Mouse (Mus musculus): ENCODE results near the gene Ttll3. TPM values are rescaled to one million over a fixed set of nuclear protein-coding genes. Genes with fewer than 3 reads are reported as not detected.
A peak's percentile ranks its signal among the peaks of the same experiment; 100 is the strongest.

Gene Ttll3
- polyA plus RNA-seq, 1 experiment from 2014 or later: 7.1 TPM

DNA sequence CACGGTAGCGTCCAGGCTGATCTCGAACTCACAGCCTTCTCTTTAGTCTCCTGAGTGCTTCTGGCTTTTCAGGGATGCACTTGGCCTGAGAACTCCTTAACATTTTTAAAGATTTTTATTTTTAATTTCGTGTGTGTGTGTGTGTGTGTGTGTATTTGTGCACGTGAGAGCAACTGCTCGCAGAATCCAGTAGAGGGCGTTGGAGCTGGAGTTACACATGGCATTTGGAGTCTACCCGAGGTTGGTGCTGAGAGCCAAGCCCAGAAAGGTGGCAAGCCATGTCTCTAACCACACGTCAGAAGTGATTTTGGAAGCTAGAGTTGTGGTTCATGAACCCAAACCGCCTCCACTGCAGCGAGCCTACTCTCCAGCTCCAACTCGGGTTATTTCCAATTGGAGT lies 54.0 kb downstream of the Ttll3 start:
- Histone ChIP-seq H3K9ac (peak overlapping the region; percentile 86), H3K4me3 (peak overlapping the region; percentile 85), H3K27ac (no peak overlapping the region), H3K4me2 (replicated peaks) (peak overlapping the region; percentile 89), H3K9me3 (no peaks in the 10 kb centered on the region), H3K4me1 (peaks cover 6% of the 10 kb centered on the region), H3K27me3 (replicated peaks) (no peaks in the 10 kb centered on the region), H3K36me3 (peaks cover 20% of the 10 kb centered on the region)
- no peak for ATAC-seq (ENCODE audit: low FRiP score, low read depth)
- WGBS: 49% methylated on average over 12 of the region's 12 CpGs

DNA sequence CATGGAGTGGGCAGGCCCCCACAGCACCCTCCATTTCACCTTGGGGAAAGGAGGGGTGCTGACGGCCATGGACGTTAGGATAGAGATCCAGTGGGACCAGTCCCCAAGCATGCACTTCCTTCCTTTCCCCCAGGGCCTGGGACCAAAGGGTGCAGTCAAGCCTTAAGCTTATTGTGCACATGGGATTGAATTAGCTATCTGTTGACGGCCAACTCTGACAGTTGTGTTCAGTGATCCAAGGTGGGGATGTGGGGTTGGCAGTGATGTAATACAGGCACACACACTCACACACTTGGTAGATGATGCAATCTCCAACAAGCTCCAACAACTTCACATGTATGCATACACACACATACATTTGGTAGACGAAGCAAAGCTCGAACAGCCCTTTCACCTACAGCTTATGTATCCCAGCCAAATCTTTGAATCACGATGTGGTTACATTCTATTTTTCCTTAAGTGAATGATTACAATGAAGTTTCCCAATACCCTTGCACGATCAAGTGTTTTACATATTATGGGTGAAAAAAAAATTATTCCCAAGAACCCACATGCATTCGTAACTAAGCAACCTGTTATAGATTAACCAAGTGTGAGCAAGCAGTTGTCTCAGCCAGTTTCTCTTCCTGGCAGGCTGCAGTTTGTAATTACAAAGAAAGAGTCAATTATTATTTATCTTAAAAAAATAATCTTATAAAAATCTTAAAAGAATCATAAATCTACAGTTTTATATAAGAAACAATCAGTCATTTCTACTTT lies 55.3 kb downstream of the Ttll3 start:
- Histone ChIP-seq H3K27me3 (replicated peaks) (no peaks in the 10 kb centered on the region), H3K4me3 (no peak overlapping the region), H3K4me2 (replicated peaks) (no peak overlapping the region), H3K9ac (no peak overlapping the region), H3K9me3 (no peaks in the 10 kb centered on the region), H3K36me3 (peaks cover 32% of the 10 kb centered on the region), H3K4me1 (peaks cover 6% of the 10 kb centered on the region), H3K27ac (no peak overlapping the region)
- no peak for ATAC-seq (ENCODE audit: low FRiP score, low read depth)
- 91% methylated on average over 8 of the region's 8 CpGs for WGBS

GRCm38 (mm10) chr6:113447639-113448038 lies 58.6 kb downstream of the Ttll3 start:
- Histone ChIP-seq H3K4me1 (peaks cover 6% of the 10 kb centered on the region), H3K36me3 (peaks cover 32% of the 10 kb centered on the region), H3K27me3 (replicated peaks) (no peaks in the 10 kb centered on the region), H3K27ac (no peak overlapping the region), H3K9me3 (no peaks in the 10 kb centered on the region), H3K4me2 (replicated peaks) (no peak overlapping the region), H3K9ac (no peak overlapping the region), H3K4me3 (no peak overlapping the region)
- no peak for ATAC-seq (ENCODE audit: low FRiP score, low read depth)
- WGBS: 94% methylated on average over 4 of the region's 4 CpGs

GRCm38 (mm10) chr6:113451839-113452238 lies 62.8 kb downstream of the Ttll3 start:
- no peak overlapping the region for H3K4me3 ChIP-seq
- peaks cover 25% of the 10 kb centered on the region for H3K36me3 ChIP-seq
- H3K9ac ChIP-seq: no peak overlapping the region
- no peaks in the 10 kb centered on the region for H3K4me1 ChIP-seq
- H3K27me3 ChIP-seq (replicated peaks): no peaks in the 10 kb centered on the region
- no peak overlapping the region for H3K27ac ChIP-seq
- H3K9me3 ChIP-seq: no peaks in the 10 kb centered on the region
- ATAC-seq (ENCODE audit: low FRiP score, low read depth): no peak
- no peak overlapping the region for H3K4me2 ChIP-seq (replicated peaks)
- 80% methylated on average over 2 of the region's 2 CpGs for WGBS

GRCm38 (mm10) chr6:113455007-113455406 lies 65.9 kb downstream of the Ttll3 start:
- no peak overlapping the region for H3K4me3 ChIP-seq
- no peak overlapping the region for H3K9ac ChIP-seq
- no peaks in the 10 kb centered on the region for H3K36me3 ChIP-seq
- H3K27me3 ChIP-seq (replicated peaks): no peaks in the 10 kb centered on the region
- no peak for ATAC-seq (ENCODE audit: low FRiP score, low read depth)
- 71% methylated on average over 5 of the region's 5 CpGs for WGBS
- no peaks in the 10 kb centered on the region for H3K4me1 ChIP-seq
- no peaks in the 10 kb centered on the region for H3K9me3 ChIP-seq
- H3K27ac ChIP-seq: no peak overlapping the region
- no peak overlapping the region for H3K4me2 ChIP-seq (replicated peaks)

- no peak within 1 kb of the TSS for H3K4me2 ChIP-seq (replicated peaks)
- H3K36me3 ChIP-seq: no peaks in the 10 kb centered on the region
- no peaks in the 10 kb centered on the region for H3K4me1 ChIP-seq
- H3K27me3 ChIP-seq (replicated peaks): no peaks in the 10 kb centered on the region
- no peak within 1 kb of the TSS for H3K4me3 ChIP-seq
- no peak within 1 kb of the TSS for H3K27ac ChIP-seq
- ATAC-seq (ENCODE audit: low FRiP score, low read depth): no peak
- H3K9ac ChIP-seq: no peak within 1 kb of the TSS
- 83% methylated on average over 10 of the region's 10 CpGs for WGBS
- H3K9me3 ChIP-seq: no peaks in the 10 kb centered on the region
These were observed 69.0 kb downstream of the Ttll3 start, which contains the start of gene Il17re for GRCm38 (mm10) chr6:113457952-113458534. Gene Il17re (plus strand): TSS chr6:113458484.

- H3K9ac ChIP-seq: no peak overlapping the region
- no peaks in the 10 kb centered on the region for H3K27me3 ChIP-seq (replicated peaks)
- no peak overlapping the region for H3K27ac ChIP-seq
- no peaks in the 10 kb centered on the region for H3K4me1 ChIP-seq
- no peak for ATAC-seq (ENCODE audit: low FRiP score, low read depth)
- no peak overlapping the region for H3K4me3 ChIP-seq
- no peak overlapping the region for H3K4me2 ChIP-seq (replicated peaks)
- H3K36me3 ChIP-seq: no peaks in the 10 kb centered on the region
- H3K9me3 ChIP-seq: no peaks in the 10 kb centered on the region
- 69% methylated on average over 10 of the region's 10 CpGs for WGBS
These were observed 69.6 kb downstream of the Ttll3 start for GRCm38 (mm10) chr6:113458635-113459034.

- Histone ChIP-seq H3K36me3 (no peaks in the 10 kb centered on the region), H3K27me3 (replicated peaks) (no peaks in the 10 kb centered on the region), H3K4me3 (no peak overlapping the region), H3K4me1 (0 out of 2 replicates have a peak, but pooled peaks cover 4% of the 10 kb centered on the region), H3K4me2 (replicated peaks) (no peak overlapping the region), H3K9me3 (no peaks in the 10 kb centered on the region), H3K27ac (no peak overlapping the region), H3K9ac (no peak overlapping the region)
- no peak for ATAC-seq (ENCODE audit: low FRiP score, low read depth)
- WGBS: 67% methylated on average over 7 of the region's 7 CpGs
These were observed 75.0 kb downstream of the Ttll3 start for GRCm38 (mm10) chr6:113464040-113464439.

Small RNAs within 50 kb of the gene (microRNA-seq; reads per million reads assigned to microRNA genes)
- not detected for gene Gm24387

Other genes with a start within 250 kb of the Ttll3 start
- gene Lhfpl4, start 193.9 kb upstream of the Ttll3 start, polyA plus RNA-seq (2016; fragmentation: Nextera tagmentation; extraction: Ambion mirVana): 40.8 and 42.7 TPM in 2 replicates
- 46.0 and 48.6 TPM in 2 replicates for gene Mtmr14, start 151.4 kb upstream of the Ttll3 start, polyA plus RNA-seq (2016; fragmentation: Nextera tagmentation; extraction: Ambion mirVana)
- gene Cpne9, start 107.0 kb upstream of the Ttll3 start, polyA plus RNA-seq (2016; fragmentation: Nextera tagmentation; extraction: Ambion mirVana): 0.55 and 0.56 TPM in 2 replicates
- 24.9 and 29.9 TPM in 2 replicates for gene Brpf1, start 82.1 kb upstream of the Ttll3 start, polyA plus RNA-seq (2016; fragmentation: Nextera tagmentation; extraction: Ambion mirVana)
- gene Ogg1, start 62.3 kb upstream of the Ttll3 start, polyA plus RNA-seq (2016; fragmentation: Nextera tagmentation; extraction: Ambion mirVana): 12.6 and 14.3 TPM in 2 replicates
- gene Camk1, start 45.3 kb upstream of the Ttll3 start, polyA plus RNA-seq (2016; fragmentation: Nextera tagmentation; extraction: Ambion mirVana): 61.9 and 63.6 TPM in 2 replicates
- 62.4 and 64.4 TPM in 2 replicates for gene Tada3, start 11.4 kb upstream of the Ttll3 start, polyA plus RNA-seq (2016; fragmentation: Nextera tagmentation; extraction: Ambion mirVana)
- 352 and 393 TPM in 2 replicates for gene Arpc4, start 11.1 kb upstream of the Ttll3 start, polyA plus RNA-seq (2016; fragmentation: Nextera tagmentation; extraction: Ambion mirVana)
- gene Rpusd3, start 30.1 kb downstream of the Ttll3 start, polyA plus RNA-seq (2016; fragmentation: Nextera tagmentation; extraction: Ambion mirVana): 18.7 and 29.3 TPM in 2 replicates
- not detected in 2 replicates for gene Cidec, start 46.5 kb downstream of the Ttll3 start, polyA plus RNA-seq (2016; fragmentation: Nextera tagmentation; extraction: Ambion mirVana)
- gene Jagn1, start 53.3 kb downstream of the Ttll3 start, polyA plus RNA-seq (2016; fragmentation: Nextera tagmentation; extraction: Ambion mirVana): 78.0 and 81.3 TPM in 2 replicates
- 0.73 and 1.6 TPM in 2 replicates for gene Il17re, start 69.2 kb downstream of the Ttll3 start, polyA plus RNA-seq (2016; fragmentation: Nextera tagmentation; extraction: Ambion mirVana)
- gene Il17rc, start 82.2 kb downstream of the Ttll3 start, polyA plus RNA-seq (2016; fragmentation: Nextera tagmentation; extraction: Ambion mirVana): 2.4 and 3.0 TPM in 2 replicates
- 58.0 and 62.5 TPM in 2 replicates for gene Creld1, start 94.0 kb downstream of the Ttll3 start, polyA plus RNA-seq (2016; fragmentation: Nextera tagmentation; extraction: Ambion mirVana)
- gene Prrt3, start 112.7 kb downstream of the Ttll3 start, polyA plus RNA-seq (2016; fragmentation: Nextera tagmentation; extraction: Ambion mirVana): 2.6 TPM in 2 replicates
- 90.2 and 91.2 TPM in 2 replicates for gene Emc3, start 142.4 kb downstream of the Ttll3 start, polyA plus RNA-seq (2016; fragmentation: Nextera tagmentation; extraction: Ambion mirVana)
- gene Fancd2, start 142.4 kb downstream of the Ttll3 start, polyA plus RNA-seq (2016; fragmentation: Nextera tagmentation; extraction: Ambion mirVana): 8.3 and 8.4 TPM in 2 replicates
- 0.19 TPM in 1 of 2 replicates, not detected in the other for gene Fancd2os, start 211.5 kb downstream of the Ttll3 start, polyA plus RNA-seq (2016; fragmentation: Nextera tagmentation; extraction: Ambion mirVana)
- gene Brk1, start 215.5 kb downstream of the Ttll3 start, polyA plus RNA-seq (2016; fragmentation: Nextera tagmentation; extraction: Ambion mirVana): 206 and 219 TPM in 2 replicates
- gene Vhl, start 234.7 kb downstream of the Ttll3 start, polyA plus RNA-seq (2016; fragmentation: Nextera tagmentation; extraction: Ambion mirVana): 64.8 and 65.3 TPM in 2 replicates
- 3.1 and 4.1 TPM in 2 replicates for gene Irak2, start 249.2 kb downstream of the Ttll3 start, polyA plus RNA-seq (2016; fragmentation: Nextera tagmentation; extraction: Ambion mirVana)

Data from neural tube, embryonic 12.5 days (tissue).